Mouse (Mus musculus) cerebellum, postnatal 14 days (tissue): ENCODE results near the gene Ankrd33b.

Experiments used
- DNase-seq, 2 experiments: peaks; one replicate each; pipeline ENCODE4 v3.0.0; 2021; ENCODE audit warnings: mixed read lengths in 2 of 2

The Ankrd33b gene

GRCm38 (mm10) chr15:31299258-31299917 is 68.1 kb downstream of the Ankrd33b start:
- no peak for DNase-seq

GRCm38 (mm10) chr15:31297777-31298137 is 69.8 kb downstream of the Ankrd33b start:
- DNase-seq = no peak

- DNase-seq = no peak
Observed at GRCm38 (mm10) chr15:31296882-31297776, 70.4 kb downstream of the Ankrd33b start.

GRCm38 (mm10) chr15:31294311-31294710 is 73.2 kb downstream of the Ankrd33b start:
- no peak for DNase-seq

- DNase-seq = no peak
Observed at GRCm38 (mm10) chr15:31292627-31293026, 74.9 kb downstream of the Ankrd33b start.

DNA sequence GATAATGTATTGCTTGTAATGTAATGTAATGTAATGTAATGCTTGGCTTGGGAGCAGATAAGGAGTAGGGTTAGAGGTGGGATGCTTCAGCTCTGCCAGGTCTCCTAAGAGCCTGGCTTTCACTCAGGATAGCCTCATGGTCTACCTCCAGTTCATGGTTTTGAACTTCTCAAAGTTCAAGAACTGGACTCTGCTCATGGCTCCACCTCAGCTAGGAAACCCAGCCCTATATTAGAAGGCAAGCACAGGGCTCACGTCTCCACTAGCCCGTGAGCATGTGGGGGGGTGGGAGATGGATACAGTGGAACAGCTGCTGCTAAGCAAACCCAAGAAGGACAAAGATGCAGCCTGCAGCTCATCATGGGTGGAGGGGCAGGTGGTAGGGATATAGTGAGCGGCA is 81.8 kb downstream of the Ankrd33b start:
- DNase-seq = no peak

DNA sequence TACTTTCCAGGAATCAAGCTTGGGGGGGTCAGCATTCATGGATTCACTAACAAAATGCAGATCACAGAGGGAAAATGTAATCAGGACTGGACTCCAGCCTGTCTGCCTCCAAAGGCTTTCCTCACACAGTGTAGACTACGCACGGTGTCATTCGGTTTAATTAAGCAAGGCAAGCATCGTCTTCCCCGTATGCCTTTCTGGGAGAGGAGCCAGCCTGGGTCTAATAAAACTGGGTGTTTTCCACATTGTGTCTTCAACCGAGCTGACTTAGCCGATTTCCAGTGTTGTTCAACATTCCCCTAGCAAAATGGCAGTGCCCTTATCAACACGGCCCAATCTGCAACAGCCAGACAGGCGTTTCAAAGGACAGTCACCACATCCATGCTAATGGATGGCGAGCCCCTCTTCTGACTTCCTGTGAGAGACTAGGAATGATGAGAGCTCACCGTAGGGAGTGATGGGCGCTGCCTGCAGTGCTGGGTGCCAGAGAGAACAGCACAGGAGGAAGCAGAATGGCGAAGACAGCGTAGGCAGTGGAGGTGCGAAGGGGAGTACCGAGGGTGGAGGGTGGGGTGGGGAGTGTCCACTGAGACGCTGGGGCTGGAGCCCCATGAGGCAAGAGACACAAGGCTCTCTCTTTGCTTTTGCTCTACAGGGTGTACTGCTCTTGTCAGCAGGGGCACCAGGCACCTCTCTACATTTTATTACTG is 82.4 kb downstream of the Ankrd33b start:
- peak; percentile 71 to 72 for DNase-seq

- peak; percentile 53 to 60 for DNase-seq
Observed at GRCm38 (mm10) chr15:31284142-31284541, 83.4 kb downstream of the Ankrd33b start.

DNA sequence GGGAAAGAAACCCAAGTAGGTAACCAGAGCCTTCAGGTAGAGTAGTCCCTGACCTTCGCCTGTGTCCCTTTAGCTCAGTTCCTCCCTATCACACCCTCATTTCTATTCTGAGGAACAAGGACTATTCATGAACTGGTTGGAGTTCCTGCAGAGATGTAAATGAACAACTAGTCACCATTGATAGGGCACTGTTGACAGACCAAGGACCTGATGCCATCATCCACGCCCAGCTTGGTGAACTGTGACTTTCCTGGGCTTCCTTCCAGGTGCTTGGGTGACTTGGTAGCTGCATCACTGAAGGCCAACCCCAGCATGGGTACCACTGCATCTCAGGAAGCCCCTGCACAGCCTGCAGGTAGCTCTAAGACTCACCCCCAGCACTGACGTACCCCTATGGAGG is 85.2 kb downstream of the Ankrd33b start:
- DNase-seq = no peak

DNA sequence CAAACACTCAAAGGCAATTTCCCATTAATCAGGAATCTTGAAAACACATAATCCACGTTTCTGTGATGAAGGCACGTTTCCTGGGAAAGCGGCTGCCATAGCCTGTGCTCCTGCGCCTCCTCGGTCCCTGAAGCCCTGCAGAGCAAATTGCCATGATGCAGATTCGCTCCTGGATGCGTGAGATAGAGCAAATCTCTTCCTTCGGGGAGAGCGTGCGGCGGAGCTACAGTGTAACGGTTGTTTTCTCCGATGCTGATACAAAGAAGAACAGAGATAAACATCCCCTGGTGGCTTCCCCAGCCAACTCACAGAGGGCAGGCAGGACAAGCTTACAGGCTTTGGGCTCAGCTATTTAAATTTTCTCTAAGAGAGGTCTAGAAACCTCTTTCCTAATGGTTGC is 85.7 kb downstream of the Ankrd33b start:
- no peak for DNase-seq

GRCm38 (mm10) chr15:31280683-31281082 is 86.8 kb downstream of the Ankrd33b start:
- DNase-seq = no peak

GRCm38 (mm10) chr15:31280059-31280458 is 87.5 kb downstream of the Ankrd33b start:
- no peak for DNase-seq

DNA sequence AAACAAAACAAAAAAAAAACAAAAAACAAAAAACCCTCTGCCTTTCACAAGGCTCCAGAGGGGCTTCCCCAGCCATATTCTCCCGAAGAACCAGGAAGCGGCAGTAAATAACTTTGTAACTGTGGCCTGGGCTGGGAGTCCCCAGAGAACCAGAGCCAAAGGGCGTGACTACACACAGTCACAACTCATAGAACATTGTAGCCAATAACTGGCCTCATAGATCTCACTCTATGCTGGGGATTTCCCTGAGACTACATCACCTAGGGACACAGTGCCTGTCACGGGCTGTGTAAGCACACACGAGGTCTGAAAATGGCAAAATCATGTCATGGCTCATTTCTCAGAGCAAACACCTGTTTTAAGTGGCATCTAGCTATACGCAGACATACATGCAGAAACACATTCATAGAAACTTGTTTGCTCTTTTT is 87.9 kb downstream of the Ankrd33b start:
- no peak for DNase-seq

GRCm38 (mm10) chr15:31279120-31279519 is 88.4 kb downstream of the Ankrd33b start:
- no peak for DNase-seq

- DNase-seq = peak; percentile 76 to 80
Observed at GRCm38 (mm10) chr15:31278090-31278489, 89.4 kb downstream of the Ankrd33b start.

- no peak for DNase-seq
Observed at GRCm38 (mm10) chr15:31273509-31273908, 94.0 kb downstream of the Ankrd33b start.

- DNase-seq = peak; percentile 72 to 75
Observed at GRCm38 (mm10) chr15:31272695-31273094, 94.8 kb downstream of the Ankrd33b start.

DNA sequence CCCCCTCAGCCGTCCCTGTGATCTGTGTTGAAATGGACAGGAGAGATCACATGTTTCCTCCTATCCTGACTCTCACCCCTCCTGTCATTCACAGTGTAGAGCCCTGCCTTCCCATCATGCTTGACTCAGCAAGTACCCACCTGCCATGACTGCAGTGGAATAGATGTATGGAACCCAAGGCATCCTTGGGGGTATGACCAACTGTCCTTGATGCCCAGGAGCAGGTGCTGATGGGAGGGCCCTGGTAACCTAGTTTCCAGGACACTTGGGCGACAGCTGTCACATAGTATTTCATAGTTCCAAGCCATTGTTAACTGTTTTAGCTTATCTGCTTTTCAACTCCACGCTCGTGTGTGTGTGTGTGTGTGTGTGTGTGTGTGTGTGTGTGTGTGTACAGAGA is 98.0 kb downstream of the Ankrd33b start:
- DNase-seq = no peak

- DNase-seq = no peak
Observed at GRCm38 (mm10) chr15:31268148-31268547, 99.4 kb downstream of the Ankrd33b start.

- no peak for DNase-seq
Observed at GRCm38 (mm10) chr15:31265845-31266244, 101.7 kb downstream of the Ankrd33b start.

- DNase-seq = no peak
Observed at GRCm38 (mm10) chr15:31265404-31265803, 102.1 kb downstream of the Ankrd33b start.

- DNase-seq = peak; percentile 84 to 90
Observed at GRCm38 (mm10) chr15:31264827-31265226, 102.7 kb downstream of the Ankrd33b start.

DNA sequence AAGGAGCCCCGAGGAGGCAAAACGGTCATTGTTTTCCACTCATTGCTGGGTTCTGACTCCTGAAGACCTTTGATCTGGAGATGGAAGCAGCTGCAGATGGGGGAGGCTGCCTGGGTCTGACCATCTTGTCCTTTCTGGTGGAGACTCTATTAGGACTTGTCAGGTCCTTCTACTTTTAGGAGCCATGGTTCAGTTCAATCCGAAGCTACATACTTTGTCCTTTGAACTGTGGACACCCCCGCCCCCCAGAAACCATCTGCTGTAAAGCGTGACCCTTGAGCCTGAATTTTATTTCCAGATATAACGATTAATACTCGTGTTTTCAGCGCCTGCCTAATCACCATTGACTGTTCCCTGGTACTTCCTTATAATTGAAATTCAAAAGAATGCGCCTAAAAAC is 105.2 kb downstream of the Ankrd33b start:
- DNase-seq = no peak
